Mouse (Mus musculus): ENCODE results near the gene Edar.
"Not testable (repeated sequence)": the region's sequence is repeated elsewhere in the genome, so short reads cannot be mapped to it uniquely, and the experiment has no call there.

Gene Edar

DNA sequence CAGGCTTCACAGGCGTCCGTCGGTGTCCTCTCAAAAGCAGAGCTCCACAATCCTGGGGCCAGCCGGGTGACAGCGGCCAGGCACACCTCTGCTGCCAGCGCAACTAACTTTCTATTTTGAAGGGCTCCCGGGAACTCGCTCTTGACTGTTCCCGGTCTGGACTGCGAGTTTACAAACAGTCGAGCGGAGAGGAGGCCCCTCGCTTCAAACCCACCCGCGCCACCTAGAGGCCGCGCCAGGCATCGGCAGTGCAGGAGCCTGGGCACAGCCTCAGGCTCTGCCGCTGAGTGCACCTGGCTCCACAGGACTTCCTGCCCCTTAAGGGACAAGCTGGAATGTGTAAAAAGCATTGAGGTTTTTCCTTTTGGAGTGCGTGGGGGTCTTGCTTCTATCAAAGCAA is at the start of gene Edar:
Edar (minus strand) TSS at position 122 of the 400 bp plus-strand sequence.
- DNase-seq (ENCODE audit: low read depth, low spot score) = peak; percentile 59

- DNase-seq (ENCODE audit: low read depth, low spot score) = not testable (repeated sequence)
Observed at GRCm38 (mm10) chr10:58718110-58718509, 42.7 kb upstream of the Edar start, which contains the start of gene Gm17542. TSS of gene Gm17542 (minus strand) at chr10:58718210.

DNA sequence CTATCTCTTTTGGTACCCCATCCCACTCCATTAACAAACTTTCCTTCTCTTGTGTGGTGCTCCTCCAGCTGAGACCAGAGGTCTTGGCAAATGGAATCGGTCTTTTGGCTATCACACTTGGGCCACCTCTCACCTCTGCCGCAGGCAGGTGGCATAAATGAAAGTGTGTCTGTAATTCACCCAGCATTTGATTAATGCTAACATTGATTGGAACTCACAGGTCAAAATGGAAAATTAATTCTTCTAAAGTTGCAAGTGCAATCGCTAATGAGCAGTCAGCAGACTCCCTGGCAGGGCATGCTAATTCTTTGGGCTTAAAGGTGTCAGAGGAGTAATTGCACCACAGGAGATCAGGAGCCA is 39.3 kb upstream of the Edar start:
- no peak for DNase-seq (ENCODE audit: low read depth, low spot score)

- peak; percentile 29 for DNase-seq (ENCODE audit: low read depth, low spot score)
Observed at GRCm38 (mm10) chr10:58713855-58714788, 38.7 kb upstream of the Edar start.

DNA sequence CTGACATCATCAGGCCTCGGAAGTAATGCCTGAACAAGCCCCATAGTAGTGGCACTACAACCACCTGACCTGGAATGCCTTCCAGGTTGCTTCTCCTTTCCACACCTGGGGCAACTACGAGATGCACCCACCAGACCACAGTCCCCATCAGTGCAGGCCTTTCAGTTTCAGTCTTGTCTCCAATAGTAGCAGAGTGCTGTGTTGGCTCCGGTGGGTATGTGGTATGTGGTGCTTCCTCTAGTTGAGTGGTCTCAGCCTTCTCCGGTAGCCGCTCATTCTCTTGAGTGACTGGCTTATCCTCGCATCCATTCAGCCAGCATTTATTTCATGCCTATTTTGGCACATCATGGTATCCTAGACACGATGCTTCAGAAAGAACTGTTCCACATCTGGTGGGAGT is 37.8 kb upstream of the Edar start:
- no peak for DNase-seq (ENCODE audit: low read depth, low spot score)

GRCm38 (mm10) chr10:58709021-58709420 is 33.6 kb upstream of the Edar start:
- no peak for DNase-seq (ENCODE audit: low read depth, low spot score)

DNA sequence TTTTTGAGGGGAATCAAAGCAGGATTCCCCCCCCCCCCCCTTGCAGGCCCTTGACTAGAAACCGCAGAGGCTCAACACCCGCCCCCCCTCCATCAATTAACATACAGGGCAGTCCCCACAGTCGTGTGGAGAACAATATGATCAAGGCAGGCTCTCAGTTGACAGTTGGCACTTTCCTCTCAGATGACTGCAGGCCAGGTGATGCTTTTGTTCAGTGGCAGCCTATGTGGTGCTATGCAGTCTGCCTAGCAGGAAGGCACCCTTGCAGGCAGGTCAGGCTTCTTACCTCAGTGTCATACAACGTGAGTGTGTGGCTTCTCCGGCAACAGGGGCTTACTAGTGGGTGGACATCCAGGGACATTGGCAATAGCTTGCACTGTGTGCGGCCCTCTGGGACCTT is 25.1 kb upstream of the Edar start:
- no peak for DNase-seq (ENCODE audit: low read depth, low spot score)

DNA sequence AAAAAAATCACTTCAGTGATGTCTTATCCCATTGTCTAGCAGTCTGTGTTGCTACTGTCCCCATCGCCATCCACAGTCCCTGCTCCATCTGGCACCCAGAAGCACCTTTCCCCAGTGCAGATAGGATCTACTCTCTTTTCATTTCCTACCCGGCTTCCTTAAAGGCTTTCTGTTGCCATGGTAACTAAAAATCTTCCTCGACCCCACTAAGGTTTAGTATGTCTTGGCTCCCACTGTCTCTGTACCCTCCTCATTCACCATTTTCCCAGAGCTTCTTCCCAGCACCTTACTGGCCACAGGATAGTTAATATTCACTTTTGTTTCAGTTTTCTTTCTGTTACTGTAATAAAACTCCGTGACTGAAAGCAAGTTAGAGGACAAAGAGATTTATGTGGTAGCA is 24.7 kb upstream of the Edar start:
- DNase-seq (ENCODE audit: low read depth, low spot score) = no peak

DNA sequence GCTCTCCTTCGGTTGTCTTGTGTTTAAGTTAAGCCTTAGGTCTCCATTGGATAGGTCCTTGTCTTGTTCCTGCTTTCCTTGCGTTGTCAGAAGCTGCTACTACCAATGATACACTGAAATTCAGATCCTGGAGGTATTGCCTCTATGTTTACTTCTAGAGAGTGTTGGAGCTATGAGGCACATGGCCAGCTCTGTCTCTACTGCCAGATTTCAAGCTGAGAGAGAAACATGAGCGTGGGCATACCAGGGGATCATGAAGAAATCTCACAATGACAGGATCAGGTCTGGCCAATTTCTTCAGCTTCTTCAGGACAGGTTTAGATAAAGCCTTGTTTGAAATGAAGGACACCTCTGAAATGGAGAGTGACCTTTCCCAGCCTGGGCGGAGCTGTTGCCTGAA is 23.5 kb upstream of the Edar start:
- no peak for DNase-seq (ENCODE audit: low read depth, low spot score)

GRCm38 (mm10) chr10:58691051-58691450 is 15.6 kb upstream of the Edar start:
- DNase-seq (ENCODE audit: low read depth, low spot score) = no peak

- no peak for DNase-seq (ENCODE audit: low read depth, low spot score)
Observed at GRCm38 (mm10) chr10:58679298-58679697, 3.8 kb upstream of the Edar start.

DNA sequence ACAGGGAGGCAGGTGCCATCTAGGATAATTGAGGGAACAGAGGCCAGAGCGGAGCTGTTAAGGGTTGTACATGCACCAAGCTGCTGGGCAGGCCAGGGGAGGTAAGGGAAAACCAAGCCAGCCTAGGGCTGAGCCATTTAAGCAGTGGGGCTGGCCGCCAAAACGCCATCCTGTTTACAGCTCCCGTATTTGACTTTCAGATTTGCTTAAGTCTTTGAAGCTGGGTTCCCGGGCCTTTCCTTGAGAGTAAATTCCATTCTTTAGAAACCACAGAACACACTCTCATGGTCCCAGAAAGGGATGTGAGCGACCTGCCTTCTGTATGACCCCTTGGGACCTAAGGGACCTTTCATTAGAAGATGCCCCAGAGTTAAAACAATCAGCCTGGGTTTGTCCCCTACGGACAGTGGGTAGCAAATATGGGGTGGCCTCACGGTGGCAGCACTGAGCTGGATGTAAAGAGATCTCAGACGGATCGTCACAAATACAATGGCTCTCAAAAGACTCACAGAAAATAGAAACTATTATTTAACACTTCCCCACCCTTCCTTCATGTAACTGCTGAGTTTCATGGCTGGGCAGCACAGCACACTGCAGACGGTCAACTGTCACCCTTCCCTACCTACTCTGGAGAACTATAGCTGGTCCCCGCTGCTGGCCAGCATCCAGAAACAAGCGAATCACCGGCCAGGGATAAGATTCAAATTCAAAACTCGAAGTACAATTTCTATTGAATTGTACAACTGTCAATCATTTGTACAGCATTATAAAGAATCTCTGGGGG is 2.0 kb downstream of the Edar start:
- peak; percentile 66 for DNase-seq (ENCODE audit: low read depth, low spot score)

GRCm38 (mm10) chr10:58672557-58673277 is 2.7 kb downstream of the Edar start:
- no peak for DNase-seq (ENCODE audit: low read depth, low spot score)

DNA sequence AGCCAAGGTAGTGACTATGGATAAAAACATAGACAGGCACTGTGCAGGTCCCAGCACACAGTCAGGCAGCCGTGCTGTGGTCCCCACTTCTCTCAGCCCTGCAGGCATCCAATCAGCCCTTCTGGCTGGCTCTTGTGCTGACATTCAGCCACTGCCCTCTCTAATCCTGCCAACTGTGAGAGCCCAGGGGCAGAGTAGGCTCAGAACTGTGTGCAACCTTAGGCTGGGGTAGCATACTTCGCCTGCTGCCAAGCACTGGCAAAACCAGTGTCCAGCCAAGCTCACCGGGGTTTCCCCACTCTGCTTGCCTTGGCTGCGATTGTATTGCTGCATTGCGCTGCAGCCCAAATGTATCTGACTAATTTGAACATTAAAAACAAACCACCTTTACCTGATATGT is 11.6 kb downstream of the Edar start:
- no peak for DNase-seq (ENCODE audit: low read depth, low spot score)

- DNase-seq (ENCODE audit: low read depth, low spot score) = no peak
Observed at GRCm38 (mm10) chr10:58663417-58663816, 12.0 kb downstream of the Edar start.

- DNase-seq (ENCODE audit: low read depth, low spot score) = no peak
Observed at GRCm38 (mm10) chr10:58659268-58659986, 16.0 kb downstream of the Edar start.

- DNase-seq (ENCODE audit: low read depth, low spot score) = no peak
Observed at GRCm38 (mm10) chr10:58657731-58658130, 17.7 kb downstream of the Edar start.

- no peak for DNase-seq (ENCODE audit: low read depth, low spot score)
Observed at GRCm38 (mm10) chr10:58653679-58654078, 21.8 kb downstream of the Edar start.

- no peak for DNase-seq (ENCODE audit: low read depth, low spot score)
Observed at GRCm38 (mm10) chr10:58652418-58653394, 22.7 kb downstream of the Edar start.

DNA sequence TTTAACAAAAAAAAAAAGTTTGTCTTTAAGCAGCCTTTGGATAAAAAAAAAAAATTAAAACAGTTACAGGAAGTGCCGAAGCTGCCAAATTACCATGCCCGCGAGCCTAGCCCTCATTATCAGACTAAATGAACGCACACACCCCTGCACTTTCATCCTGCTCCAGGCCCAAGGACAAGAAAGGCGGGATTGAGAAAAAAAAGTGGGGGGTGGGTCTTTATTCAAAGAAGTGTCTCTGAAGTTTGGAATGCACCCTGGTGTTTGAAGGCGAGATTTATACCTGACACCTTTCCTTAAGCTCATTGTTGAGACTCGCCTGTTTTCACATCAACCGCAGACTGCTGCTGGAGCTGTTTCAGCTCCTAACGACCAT is 23.4 kb downstream of the Edar start:
- DNase-seq (ENCODE audit: low read depth, low spot score) = no peak
